Mouse (Mus musculus) embryo, embryonic 10 days (tissue): ENCODE measurements around the gene Btg4.
A peak's percentile ranks its signal among the peaks of the same experiment; 100 is the strongest.
"Not testable (repeated sequence)": the region's sequence is repeated elsewhere in the genome, so short reads cannot be mapped to it uniquely, and the experiment has no call there.

ENCODE experiments used
- DNase-seq: peaks from one replicate; pipeline ENCODE4 v3.0.0-alpha.2; 2015; ENCODE audit warnings: low spot score

Gene Btg4

DNA sequence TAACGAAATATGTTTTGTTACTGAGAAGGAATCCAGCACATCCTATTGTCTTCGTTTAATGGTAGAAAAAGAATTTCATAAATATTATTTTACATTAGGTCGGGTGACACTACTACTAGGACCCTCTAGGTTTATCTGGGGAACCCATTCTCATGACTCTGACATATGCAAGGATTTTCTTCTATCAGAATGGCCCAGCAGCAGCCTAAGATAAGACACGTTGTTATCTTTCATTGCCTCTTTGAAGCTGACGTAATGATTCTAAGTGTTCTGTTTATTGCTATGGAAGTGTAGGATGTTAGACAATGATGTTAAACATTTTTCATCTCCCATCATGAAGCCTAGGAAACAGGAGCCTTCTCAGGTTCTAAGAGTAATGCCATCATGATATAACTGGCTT lies 33.0 kb downstream of the Btg4 start:
- DNase-seq = no peak

DNA sequence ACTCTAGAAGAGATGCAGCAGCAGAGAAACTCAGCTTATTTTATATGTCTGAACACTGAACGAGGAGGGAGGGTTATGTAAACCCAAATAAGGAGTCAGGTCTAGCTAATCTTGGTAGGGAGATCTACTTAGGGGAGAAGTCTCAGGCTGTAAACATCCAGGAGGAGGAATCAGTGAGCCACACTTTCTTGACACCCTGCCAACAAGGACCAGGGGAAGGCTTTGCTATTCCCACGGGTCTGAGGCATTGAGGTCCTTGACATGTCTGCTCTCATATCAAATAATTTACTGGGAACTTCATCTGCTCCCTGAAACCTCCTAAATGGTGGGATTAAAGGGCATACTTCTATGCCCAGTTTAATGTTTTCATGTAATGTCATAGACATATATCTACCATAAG lies 35.6 kb downstream of the Btg4 start:
- no peak for DNase-seq

GRCm38 (mm10) chr9:51101756-51102425 lies 41.2 kb downstream of the Btg4 start, which contains the start of gene 4833427G06Rik:
TSS of gene 4833427G06Rik (minus strand) at chr9:51102078.
- DNase-seq = peak; percentile 92

GRCm38 (mm10) chr9:51102963-51103807 lies 42.5 kb downstream of the Btg4 start:
- peak; percentile 75 for DNase-seq

DNA sequence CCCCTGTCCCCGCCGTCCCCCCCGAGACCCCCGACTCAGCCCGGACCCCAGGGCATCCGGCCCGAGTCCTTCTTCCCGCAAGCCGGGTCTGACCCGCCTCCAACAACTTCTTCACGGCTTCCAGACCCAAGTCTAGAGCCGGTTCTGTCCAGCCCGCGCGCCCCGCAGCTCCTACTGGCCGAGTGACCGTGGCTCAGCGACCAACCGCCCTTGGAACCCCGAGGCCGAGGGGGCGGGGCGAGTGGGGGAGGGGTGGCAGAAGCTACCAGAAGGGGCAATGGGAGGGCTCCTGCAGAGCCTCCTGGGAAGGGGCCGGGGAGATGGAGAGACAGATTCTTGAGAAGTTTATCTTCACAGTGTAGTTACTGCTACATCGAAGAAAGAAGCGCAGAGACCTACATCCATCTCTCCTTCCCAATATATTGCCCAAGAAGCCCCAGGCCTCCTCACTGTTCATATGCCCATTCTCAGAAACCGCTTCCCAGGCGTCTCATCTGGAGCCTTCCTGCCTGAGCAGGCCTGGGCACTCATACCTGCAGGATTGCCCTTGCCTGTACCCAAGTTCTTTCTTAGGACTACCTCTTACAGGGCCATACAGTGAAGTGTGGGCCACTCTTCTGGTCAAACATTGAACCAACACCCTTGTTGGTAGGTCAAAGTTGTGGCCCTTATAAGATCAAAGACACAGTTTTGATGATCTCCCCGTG lies 43.3 kb downstream of the Btg4 start:
- DNase-seq = peak; percentile 64

GRCm38 (mm10) chr9:51105751-51106150 lies 45.0 kb downstream of the Btg4 start:
- DNase-seq = no peak

DNA sequence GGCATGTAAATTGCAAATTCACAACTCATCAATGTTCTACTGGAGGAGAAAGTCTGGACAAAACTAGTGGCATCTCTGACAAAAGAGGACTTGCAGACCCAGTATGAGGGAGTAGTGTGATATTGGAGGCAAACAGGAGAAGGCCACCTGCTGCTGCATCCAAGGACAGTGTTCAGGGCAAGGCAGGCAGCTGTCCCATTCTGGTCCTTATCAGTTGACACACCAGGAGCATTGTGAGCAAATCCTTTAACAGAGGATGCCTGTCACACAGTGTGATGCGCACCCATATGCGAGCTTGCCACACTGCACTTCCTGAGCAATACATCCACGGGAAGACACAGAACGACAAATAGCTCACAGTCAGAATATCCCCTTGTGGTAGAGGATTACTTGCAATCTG lies 54.1 kb downstream of the Btg4 start:
- DNase-seq = no peak

DNA sequence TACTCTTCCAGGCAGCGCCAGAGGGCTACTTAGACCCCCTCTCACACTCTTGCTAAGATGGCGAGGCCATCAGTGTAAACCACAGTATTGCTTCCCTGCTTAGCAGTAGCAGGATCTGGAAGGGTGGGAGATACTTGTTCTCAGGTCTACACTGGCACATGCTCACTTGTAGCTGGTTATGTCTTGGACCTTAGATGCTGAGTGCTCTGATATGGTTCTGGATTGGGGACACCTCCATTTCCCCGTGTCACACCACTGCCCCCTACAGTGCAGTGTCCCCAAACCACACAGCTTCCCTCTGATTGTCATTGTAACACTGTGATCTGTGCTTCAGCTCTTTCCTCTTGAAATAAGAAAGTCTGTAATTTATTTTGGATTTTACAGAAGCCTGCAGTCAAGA lies 76.3 kb downstream of the Btg4 start:
- peak; percentile 61 for DNase-seq

- DNase-seq = no peak
These were observed 76.7 kb downstream of the Btg4 start for GRCm38 (mm10) chr9:51137432-51137831.

- DNase-seq = no peak
These were observed 77.1 kb downstream of the Btg4 start for GRCm38 (mm10) chr9:51137836-51138235.

GRCm38 (mm10) chr9:51138301-51138700 lies 77.6 kb downstream of the Btg4 start:
- DNase-seq = no peak

DNA sequence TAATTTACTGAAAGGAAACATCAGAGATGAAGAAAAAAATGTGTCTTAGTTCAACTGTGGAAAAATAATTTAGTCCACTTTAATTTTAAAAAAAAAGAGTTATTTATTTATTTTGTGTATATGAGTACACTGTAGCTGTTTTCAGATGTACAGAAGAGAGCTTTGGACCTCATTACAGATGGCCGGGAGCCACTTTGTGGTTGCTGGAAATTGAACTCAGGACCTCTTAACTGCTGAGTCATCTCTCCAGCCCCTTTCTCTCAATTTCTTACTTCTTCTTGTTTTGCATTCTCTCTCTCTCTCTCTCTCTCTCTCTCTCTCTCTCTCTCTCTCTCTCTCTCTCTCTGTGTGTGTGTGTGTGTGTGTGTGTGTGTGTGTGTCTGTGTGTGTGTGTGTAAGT lies 78.7 kb downstream of the Btg4 start:
- not testable (repeated sequence) for DNase-seq

- DNase-seq = no peak
These were observed 80.0 kb downstream of the Btg4 start for GRCm38 (mm10) chr9:51140711-51141110.

DNA sequence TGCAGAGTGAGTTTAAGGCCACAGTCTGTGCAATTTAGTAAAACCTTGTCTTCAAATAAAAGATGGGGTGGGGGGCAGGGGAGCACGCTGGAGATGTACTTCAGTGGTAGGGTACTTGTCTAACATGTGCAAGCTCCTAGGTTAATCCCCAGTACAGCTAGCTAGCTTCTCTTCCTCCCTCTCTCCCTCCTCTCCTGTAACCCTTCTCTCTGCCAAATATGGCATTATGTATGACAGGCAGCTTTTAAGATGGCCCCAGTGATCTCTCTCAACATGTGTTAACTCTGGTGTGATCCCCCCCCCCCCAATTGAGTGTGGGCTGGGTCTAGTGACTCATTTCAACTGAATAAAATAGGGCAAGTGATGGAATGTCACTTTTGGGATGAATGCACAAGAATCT lies 82.7 kb downstream of the Btg4 start:
- DNase-seq = no peak

DNA sequence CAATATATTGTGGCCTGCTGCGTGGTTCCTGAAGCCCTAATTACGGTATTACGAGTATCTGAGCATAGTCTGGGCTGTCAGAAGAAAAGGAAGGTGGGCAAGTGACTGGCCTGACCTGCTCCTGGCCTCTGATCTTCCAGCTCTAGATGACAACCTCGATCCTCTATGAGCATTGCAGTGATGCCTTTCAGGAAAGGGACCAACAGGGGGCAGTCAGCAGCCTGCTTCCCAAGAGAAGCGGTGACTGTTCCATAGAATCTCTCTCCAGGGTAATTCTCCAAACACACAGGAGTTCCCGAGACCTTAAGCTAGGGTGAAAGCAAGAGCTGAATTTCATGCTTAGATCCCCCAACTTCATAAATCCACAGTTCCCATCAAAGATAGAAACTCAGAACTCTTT lies 83.5 kb downstream of the Btg4 start:
- peak; percentile 16 for DNase-seq

DNA sequence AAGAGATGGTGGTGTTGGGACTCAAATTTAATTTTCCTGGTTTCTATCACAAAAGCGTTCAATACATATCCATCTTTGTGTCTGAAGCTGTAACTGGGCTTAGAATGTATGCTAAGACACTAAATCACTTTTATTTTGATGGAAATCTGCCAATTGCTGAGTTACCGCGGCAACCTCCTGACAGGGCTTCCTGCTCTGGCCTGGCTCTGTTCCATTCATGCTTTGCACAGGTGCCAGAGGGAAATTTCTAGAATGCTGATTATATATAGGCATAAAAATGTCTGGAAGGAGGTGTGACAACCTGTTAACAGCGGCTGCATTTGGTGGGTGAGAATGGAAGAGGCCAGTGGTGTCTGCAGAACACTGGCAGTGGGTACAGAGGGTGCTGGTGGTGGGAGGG lies 85.8 kb downstream of the Btg4 start:
- DNase-seq = no peak

DNA sequence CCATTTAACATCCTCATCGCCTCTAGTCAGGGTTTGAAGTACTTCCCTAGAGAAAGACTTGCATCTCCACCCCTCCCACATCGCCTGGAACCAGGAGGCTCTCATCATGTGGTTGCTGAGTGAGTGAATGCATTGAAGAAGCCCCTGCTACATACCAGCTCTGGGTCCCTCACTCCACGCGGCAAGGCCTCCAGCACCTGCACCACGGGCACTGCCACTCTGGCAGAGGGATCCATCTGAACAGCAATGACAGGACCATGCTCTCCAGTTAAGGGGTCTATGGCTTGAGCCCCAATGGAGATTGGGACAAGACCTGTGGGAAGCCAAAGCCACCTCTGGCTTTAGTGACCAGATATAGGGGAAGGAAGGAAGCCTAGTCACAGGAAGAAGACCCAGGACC lies 86.6 kb downstream of the Btg4 start:
- no peak for DNase-seq

DNA sequence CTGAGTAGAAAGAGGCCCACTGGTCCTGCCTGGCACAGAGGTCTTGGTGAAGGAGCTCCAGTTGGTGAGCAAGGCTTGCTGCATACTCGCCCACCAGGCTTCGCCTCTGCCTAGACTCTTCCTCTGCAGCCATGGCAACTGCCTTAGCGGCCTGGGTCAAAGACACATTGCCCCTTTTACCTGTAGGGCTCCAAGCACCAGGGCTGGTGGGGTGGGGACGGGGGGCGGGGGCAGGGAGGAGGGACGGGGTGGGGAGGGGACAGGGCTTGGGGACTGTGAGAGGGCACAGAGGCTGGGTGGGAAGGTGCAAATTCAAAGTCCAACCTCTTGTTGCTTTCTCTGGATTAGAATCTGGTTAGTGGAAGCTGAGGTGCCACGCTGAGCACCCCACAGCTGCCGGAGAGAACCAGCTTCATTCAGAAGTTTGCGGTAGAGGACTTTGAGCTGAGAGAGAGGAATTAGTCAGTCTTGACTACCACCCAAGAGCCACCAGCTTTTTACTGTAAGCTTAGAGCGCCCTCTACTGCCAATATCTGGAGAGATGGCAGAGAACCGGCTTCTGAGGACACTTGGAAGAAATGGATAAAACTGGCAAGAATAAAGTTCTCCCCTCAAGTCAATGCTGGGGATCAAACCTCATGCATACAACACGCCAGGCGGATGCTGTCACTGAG lies 91.5 kb downstream of the Btg4 start:
- DNase-seq = peak; percentile 84

DNA sequence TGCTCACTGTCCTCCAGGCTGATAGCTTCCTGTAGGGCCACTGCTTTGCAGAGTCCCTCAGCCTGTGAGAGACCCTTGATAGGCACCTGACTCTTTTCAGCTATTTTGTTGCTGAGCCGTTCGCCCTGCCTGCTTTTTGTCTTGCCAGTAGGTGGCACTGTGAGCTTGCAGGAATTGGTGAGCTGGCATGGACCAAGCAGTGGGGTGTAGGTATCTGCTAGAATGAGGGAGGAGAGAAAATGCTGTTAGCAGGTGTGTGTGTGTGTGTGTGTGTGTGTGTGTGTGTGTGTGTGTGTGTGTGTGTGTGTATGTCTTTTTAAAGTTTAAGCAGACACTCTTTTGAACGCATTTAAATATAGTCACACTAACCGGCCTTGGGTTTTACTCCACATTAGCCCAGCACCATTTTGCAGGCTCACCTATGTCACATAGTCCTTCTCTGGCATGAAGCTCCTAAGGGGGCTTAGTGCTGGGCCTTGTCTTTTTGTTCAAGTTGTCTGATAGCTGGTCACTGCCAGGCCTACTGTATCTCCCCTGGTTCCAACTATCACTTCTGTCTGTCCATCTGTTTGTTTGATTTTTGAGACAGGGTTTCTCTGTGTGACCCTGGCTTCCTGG lies 101.2 kb downstream of the Btg4 start:
- DNase-seq = peak; percentile 83

GRCm38 (mm10) chr9:51163989-51164388 lies 103.3 kb downstream of the Btg4 start:
- DNase-seq = no peak

- DNase-seq = no peak
These were observed 104.8 kb downstream of the Btg4 start, which contains the start of gene Gm32742 for GRCm38 (mm10) chr9:51165312-51166180. TSS of gene Gm32742 (minus strand) at chr9:51165517.
